Mouse (Mus musculus): ENCODE results near the gene Olfr1242. TPM values are rescaled to one million over a fixed set of nuclear protein-coding genes. Genes with fewer than 3 reads are reported as not detected.

Olfr1242 gene
- total RNA-seq (2021), result not detected

DNA sequence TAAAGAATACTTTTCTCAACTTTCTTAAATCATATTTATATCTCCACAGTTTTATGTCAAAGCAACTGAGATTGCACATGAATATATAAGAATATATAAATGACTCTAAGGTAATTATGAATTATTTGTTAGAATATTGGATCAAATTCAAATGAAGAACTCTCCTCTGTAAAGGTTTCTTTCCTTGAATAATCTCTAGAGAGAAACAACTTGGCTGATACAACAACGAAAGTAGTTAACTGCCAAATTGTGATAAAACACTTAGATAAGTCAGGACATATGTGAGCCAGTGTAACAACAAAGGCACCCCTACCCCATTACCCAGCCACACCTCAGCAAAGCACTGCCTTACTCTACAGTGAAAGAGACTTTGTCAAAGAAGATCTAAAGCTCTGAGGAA is at the start of gene Olfr1242:
Gene Olfr1242, minus strand, starts transcription at position 101 of the 400 bp plus-strand sequence.
- DNase-seq (ENCODE audit: extremely low spot score in 1 of 2, low spot score in 1 of 2), result no peak

DNA sequence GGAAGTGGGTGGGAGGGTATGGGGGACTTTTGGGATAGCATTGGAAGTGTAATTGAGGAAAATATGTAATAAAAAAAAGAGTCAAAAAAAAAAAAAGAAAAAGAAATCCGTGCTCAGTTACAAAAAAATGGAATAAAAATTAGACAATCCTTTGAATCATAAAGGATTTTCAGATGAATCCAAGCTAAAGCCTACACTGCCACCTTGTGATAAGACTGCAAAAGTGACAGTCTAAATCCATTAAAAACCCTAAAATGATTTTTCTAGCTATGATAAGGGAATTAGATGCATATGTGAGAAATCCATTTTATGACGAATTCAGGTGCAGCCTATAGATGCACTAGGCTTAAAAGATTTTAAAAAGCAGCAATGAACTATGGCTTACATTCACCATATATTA is 46.4 kb upstream of the Olfr1242 start:
- no peak for DNase-seq (ENCODE audit: extremely low spot score in 1 of 2, low spot score in 1 of 2)

GRCm38 (mm10) chr2:89539923-89540322 is 41.8 kb upstream of the Olfr1242 start:
- no peak for DNase-seq (ENCODE audit: extremely low spot score in 1 of 2, low spot score in 1 of 2)

DNA sequence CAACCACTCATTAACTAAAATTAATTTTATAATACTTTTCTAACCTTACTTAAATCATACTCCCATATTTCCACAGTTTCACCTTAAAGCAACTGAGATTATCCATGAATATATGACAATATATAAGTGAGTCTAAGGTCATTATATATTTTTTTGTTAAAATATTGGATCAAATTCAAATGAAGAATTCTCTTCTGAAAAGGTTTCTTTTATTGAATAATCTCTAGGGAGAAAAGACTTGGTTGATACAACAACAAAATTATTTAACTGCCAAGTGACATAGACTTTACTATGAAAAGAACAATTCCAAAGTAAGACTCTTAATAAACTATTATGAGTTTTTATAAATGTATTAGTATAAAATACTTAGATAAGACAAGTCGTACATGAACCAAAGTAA is 33.3 kb upstream of the Olfr1242 start, which contains the start of gene Olfr1243:
Gene Olfr1243, minus strand, starts transcription at position 101 of the 400 bp plus-strand sequence.
- DNase-seq (ENCODE audit: extremely low spot score in 1 of 2, low spot score in 1 of 2), result no peak

- no peak for DNase-seq (ENCODE audit: extremely low spot score in 1 of 2, low spot score in 1 of 2)
Observed at GRCm38 (mm10) chr2:89487026-89487425, 11.1 kb downstream of the Olfr1242 start, which contains the start of gene Olfr1241. Olfr1241 (minus strand) TSS chr2:89487126.

- DNase-seq (ENCODE audit: extremely low spot score in 1 of 2, low spot score in 1 of 2), result no peak
Observed at GRCm38 (mm10) chr2:89442900-89443299, 55.2 kb downstream of the Olfr1242 start, which contains the start of gene Olfr1240. Olfr1240 (minus strand) TSS chr2:89443000.

Other genes with a start within 250 kb of the Olfr1242 start
- not detected for gene Olfr1228, start 244.3 kb downstream of the Olfr1242 start, total RNA-seq (2021)
- not detected for gene Olfr1229, start 210.3 kb downstream of the Olfr1242 start, total RNA-seq (2021)
- not detected for gene Olfr1230, start 201.1 kb downstream of the Olfr1242 start, total RNA-seq (2021)
- not detected for gene Olfr1231, start 191.3 kb downstream of the Olfr1242 start, total RNA-seq (2021)
- gene Olfr1232, start 168.7 kb downstream of the Olfr1242 start, total RNA-seq (2021), result not detected
- gene Olfr1233, start 155.9 kb downstream of the Olfr1242 start, total RNA-seq (2021), result not detected
- not detected for gene Olfr1234, start 133.5 kb downstream of the Olfr1242 start, total RNA-seq (2021)
- not detected for gene Olfr1238, start 88.7 kb downstream of the Olfr1242 start, total RNA-seq (2021)
- not detected for gene Olfr1239, start 77.9 kb downstream of the Olfr1242 start, total RNA-seq (2021)
- not detected for gene Olfr1240, start 55.3 kb downstream of the Olfr1242 start, total RNA-seq (2021)
- gene Olfr1241, start 11.2 kb downstream of the Olfr1242 start, total RNA-seq (2021), result not detected
- gene Olfr1243, start 33.2 kb upstream of the Olfr1242 start, total RNA-seq (2021), result not detected
- gene Olfr1245, start 80.1 kb upstream of the Olfr1242 start, total RNA-seq (2021), result not detected
- not detected for gene Olfr1246, start 94.8 kb upstream of the Olfr1242 start, total RNA-seq (2021)
- not detected for gene Olfr1247, start 115.8 kb upstream of the Olfr1242 start, total RNA-seq (2021)
- gene Olfr1248, start 119.9 kb upstream of the Olfr1242 start, total RNA-seq (2021), result not detected
- gene Olfr1249, start 136.6 kb upstream of the Olfr1242 start, total RNA-seq (2021), result not detected
- not detected for gene Olfr1250, start 163.1 kb upstream of the Olfr1242 start, total RNA-seq (2021)
- not detected for gene Olfr1251, start 173.6 kb upstream of the Olfr1242 start, total RNA-seq (2021)
- gene Olfr1252, start 226.7 kb upstream of the Olfr1242 start, total RNA-seq (2021), result not detected